ENCODE assay signal across 8 mouse cellular contexts in the genomic region with DNA sequence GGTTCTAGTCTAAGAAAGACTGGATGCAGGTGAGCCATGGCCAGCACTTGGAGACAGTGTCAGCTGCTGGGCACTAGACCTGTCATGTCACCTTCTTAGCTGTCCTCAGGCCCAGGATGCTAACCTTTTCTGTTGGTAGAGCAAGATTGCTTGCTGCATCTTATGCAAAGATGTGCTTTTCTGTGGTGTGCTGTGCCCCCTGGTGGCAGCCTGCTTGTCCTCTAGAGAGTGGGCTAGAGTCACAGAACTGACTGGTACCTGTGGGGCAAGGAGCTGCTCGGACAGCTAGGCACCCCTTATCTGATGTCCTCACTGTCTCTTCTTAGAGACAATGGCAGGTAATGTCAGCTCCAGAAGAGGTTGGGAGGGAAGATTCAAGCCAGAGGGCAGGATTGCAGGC. TPM values are rescaled to one million over a fixed set of nuclear protein-coding genes. Genes with fewer than 3 reads are reported as not detected.
DNase-seq lines count a peak whose midpoint lies in the region; ATAC-seq and TF ChIP-seq lines count a peak whose summit lies in the region.

No protein-coding gene starts in this region.

- peak; percentile 73 for ATAC-seq in midbrain, embryonic 13.5 days

- no peaks in the 10 kb centered on the region for H3K27me3 ChIP-seq in kidney, adult 2 months (replicated peaks; ENCODE audit: control insufficient read depth, insufficient read depth, low read length)
- no peaks in the 10 kb centered on the region for H3K27me3 ChIP-seq in limb, embryonic 10.5 days (ENCODE audit: low read depth, poor library complexity, severe bottlenecking)
- no peaks in the 10 kb centered on the region for H3K27me3 ChIP-seq in midbrain, embryonic 13.5 days

- H3K4me2 ChIP-seq in midbrain, embryonic 13.5 days (replicated peaks) = no peak overlapping the region

- no peak overlapping the region for H3K27ac ChIP-seq in kidney, adult 2 months (ENCODE audit: insufficient read depth, low read depth, low read length)
- no peak overlapping the region for H3K27ac ChIP-seq in limb, embryonic 10.5 days
- no peak overlapping the region for H3K27ac ChIP-seq in midbrain, embryonic 13.5 days

- H3K9me3 ChIP-seq in limb, embryonic 10.5 days (replicated peaks) = no peaks in the 10 kb centered on the region
- H3K9me3 ChIP-seq in midbrain, embryonic 13.5 days = no peaks in the 10 kb centered on the region

- peaks cover 2% of the 10 kb centered on the region for H3K36me3 ChIP-seq in kidney, adult 2 months (ENCODE audit: control insufficient read depth, insufficient read depth, low read length)
- H3K36me3 ChIP-seq in limb, embryonic 10.5 days = peaks cover 82% of the 10 kb centered on the region
- peaks cover 82% of the 10 kb centered on the region for H3K36me3 ChIP-seq in midbrain, embryonic 13.5 days

- DNase-seq in 416B (ENCODE audit: low read depth) = peak; percentile 71
- DNase-seq in adrenal gland, adult 18-20 months (ENCODE audit: low spot score in 2 of 2) = peak; percentile 65 to 73
- DNase-seq in embryo, embryonic 10.5 days (ENCODE audit: low spot score) = peak; percentile 79
- DNase-seq in gastrocnemius, postnatal 36 days = peak; percentile 51 to 59
- DNase-seq in kidney, adult 2 months = peak; percentile 66
- DNase-seq in limb, embryonic 10.5 days (ENCODE audit: low spot score) = peak; percentile 71
- peak; percentile 43 for DNase-seq in spleen, adult 12 weeks (ENCODE audit: low spot score)

- no peaks in the 10 kb centered on the region for H3K4me1 ChIP-seq in kidney, adult 2 months (ENCODE audit: control insufficient read depth, insufficient read depth, low read length)
- no peaks in the 10 kb centered on the region for H3K4me1 ChIP-seq in limb, embryonic 10.5 days
- no peaks in the 10 kb centered on the region for H3K4me1 ChIP-seq in midbrain, embryonic 13.5 days (replicated peaks)

- TF ChIP-seq POLR2A in kidney, adult 2 months (IDR thresholded peaks at IDR 0.05; ENCODE audit: low read depth, low read length) = no peak

- no peak overlapping the region for H3K4me3 ChIP-seq in kidney, adult 2 months (ENCODE audit: insufficient read depth, low read depth, low read length)
- no peak overlapping the region for H3K4me3 ChIP-seq in limb, embryonic 10.5 days
- H3K4me3 ChIP-seq in midbrain, embryonic 13.5 days (replicated peaks) = no peak overlapping the region

- TF ChIP-seq CTCF in kidney, adult 2 months (conservative IDR thresholded peaks at IDR 0.05; ENCODE audit: insufficient read depth, insufficient read length, low read depth, low read length) = peak; percentile 80

- H3K9ac ChIP-seq in midbrain, embryonic 13.5 days (replicated peaks) = no peak overlapping the region

- WGBS in kidney, adult 2 months = 56% methylated on average over 1 of the region's 1 CpGs
- WGBS in limb, embryonic 10.5 days = 57% methylated on average over 1 of the region's 1 CpGs
- 61% methylated on average over 1 of the region's 1 CpGs for WGBS in midbrain, embryonic 13.5 days

- intact Hi-C loops in gastrocnemius, postnatal 36 days (cut with DNase I) = loop anchor here (2.0 to 5.0 kb wide), 2 partner anchors 73 to 296 kb away; no protein-coding TSS in a partner anchor

RNA-seq across cellular contexts. Expression of gene Golph3, which starts 53.2 kb away (rescaled TPM):
- total RNA-seq in adrenal gland, adult 18-20 months (2021) = 100 to 1,000 TPM; 131 to 161 TPM
- total RNA-seq in gastrocnemius, postnatal 36 days (2021) = 10 to 100 TPM; 69.0 to 74.6 TPM
- polyA plus RNA-seq in kidney, adult 2 months (2012; rRNA removed) = 70.9 and 73.6 TPM in 2 replicates
- polyA plus RNA-seq in limb, embryonic 10.5 days (2016; fragmentation: Nextera tagmentation; extraction: Ambion mirVana) = 65.9 and 75.5 TPM in 2 replicates
- polyA plus RNA-seq in midbrain, embryonic 13.5 days (2015; fragmentation: Nextera tagmentation; extraction: Ambion mirVana) = 68.6 and 70.8 TPM in 2 replicates

RNA-seq across cellular contexts. Expression of gene 1810049J17Rik, which starts 53.7 kb away (rescaled TPM):
- total RNA-seq in adrenal gland, adult 18-20 months (2021) = 1 to 10 TPM in 1 of 2 experiments, under 1 TPM in 1; 0.77 to 1.6 TPM
- total RNA-seq in gastrocnemius, postnatal 36 days (2021) = not detected
- not detected in 2 replicates for polyA plus RNA-seq in kidney, adult 2 months (2012; rRNA removed)
- polyA plus RNA-seq in limb, embryonic 10.5 days (2016; fragmentation: Nextera tagmentation; extraction: Ambion mirVana) = 0.68 and 1.4 TPM in 2 replicates
- polyA plus RNA-seq in midbrain, embryonic 13.5 days (2015; fragmentation: Nextera tagmentation; extraction: Ambion mirVana) = 0.67 TPM in 1 of 2 replicates, not detected in the other
